Mouse (Mus musculus) left cerebral cortex, postnatal 10 days (tissue): ENCODE results near the gene Amdhd2. TPM values are rescaled to one million over a fixed set of nuclear protein-coding genes. Genes with fewer than 3 reads are reported as not detected.

ENCODE experiments used
- DNase-seq, 2 experiments: peaks; one replicate each; pipeline ENCODE4 v3.0.0; 2021 to 2022; ENCODE audit warnings: low spot score in 2 of 2, mixed read lengths in 1 of 2; ENCODE audit errors: extremely low spot score in 1 of 2
- intact Hi-C: fragments of 180-260 bp; cut with DNase I; formaldehyde crosslinking; loops from one replicate; pipeline ENCODE4 v1.15.1; 2025
- total RNA-seq, 2 experiments: library from RNA; stranded (reverse); gene quantifications; 2 replicates each; pipeline ENCODE4 v1.2.3; 2021

Gene Amdhd2
- total RNA-seq, 2 experiments from 2014 or later: 33.3 to 36.0 TPM

DNA sequence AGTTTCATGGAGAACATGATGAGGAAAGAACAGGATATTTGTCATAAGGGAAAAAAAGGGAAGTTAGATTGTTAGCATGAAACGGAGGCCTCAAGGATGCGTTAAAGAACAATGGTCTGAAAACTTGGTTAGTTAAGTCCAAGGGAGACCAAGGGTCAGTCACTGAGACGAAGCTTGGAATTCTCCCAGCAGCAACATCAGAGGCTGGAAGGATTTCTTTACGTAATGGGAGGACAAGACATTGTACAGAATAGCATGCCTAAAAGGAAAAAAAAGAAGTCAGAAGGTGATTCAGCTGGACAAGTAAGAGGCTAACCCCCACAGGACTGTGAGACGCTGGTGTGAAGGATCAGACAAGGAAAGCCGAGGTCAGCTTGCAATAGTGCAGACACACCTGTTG is 3.6 kb upstream of the Amdhd2 start:
- intact Hi-C loops: no loop called here

DNA sequence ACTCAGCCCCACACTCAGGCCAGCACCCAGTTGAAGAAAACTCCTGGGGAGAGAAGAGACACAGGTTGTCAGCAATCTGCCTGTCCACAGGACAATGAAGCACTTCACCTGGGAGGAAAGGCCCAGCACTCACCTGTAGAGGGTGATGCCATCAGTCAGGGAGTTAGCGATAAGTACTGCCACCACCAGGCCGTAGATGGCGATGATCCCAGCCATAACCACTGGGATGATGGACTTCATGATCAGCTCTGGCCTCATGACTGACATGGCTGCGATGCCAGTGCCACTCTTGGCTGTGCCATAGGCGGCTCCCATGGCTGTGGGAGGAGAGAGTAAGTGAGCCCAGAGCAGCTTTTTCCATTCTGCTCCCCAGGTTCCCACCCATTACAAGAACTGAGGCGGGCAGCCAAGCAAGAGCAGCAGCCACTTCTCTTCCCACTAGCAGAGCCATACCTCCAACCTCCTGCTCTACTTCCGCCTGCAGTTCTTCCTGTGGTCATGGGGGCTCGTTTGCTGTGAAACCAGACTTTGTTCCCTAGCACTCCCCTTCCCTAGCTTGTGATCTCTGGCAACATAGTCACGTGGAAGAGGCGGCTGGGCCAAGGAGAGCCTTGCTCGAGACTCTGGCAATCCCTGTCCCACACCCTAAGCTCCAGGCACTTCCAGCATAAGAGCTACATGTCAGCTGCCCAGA is 1.1 kb upstream of the Amdhd2 start:
- peak in 1 of 2 experiments; percentile 41 for DNase-seq
- intact Hi-C loops: no loop called here

More for the DNA sequence above, 3.6 kb upstream of the Amdhd2 start:
- DNase-seq: peak in 1 of 2 experiments; percentile 9

DNA sequence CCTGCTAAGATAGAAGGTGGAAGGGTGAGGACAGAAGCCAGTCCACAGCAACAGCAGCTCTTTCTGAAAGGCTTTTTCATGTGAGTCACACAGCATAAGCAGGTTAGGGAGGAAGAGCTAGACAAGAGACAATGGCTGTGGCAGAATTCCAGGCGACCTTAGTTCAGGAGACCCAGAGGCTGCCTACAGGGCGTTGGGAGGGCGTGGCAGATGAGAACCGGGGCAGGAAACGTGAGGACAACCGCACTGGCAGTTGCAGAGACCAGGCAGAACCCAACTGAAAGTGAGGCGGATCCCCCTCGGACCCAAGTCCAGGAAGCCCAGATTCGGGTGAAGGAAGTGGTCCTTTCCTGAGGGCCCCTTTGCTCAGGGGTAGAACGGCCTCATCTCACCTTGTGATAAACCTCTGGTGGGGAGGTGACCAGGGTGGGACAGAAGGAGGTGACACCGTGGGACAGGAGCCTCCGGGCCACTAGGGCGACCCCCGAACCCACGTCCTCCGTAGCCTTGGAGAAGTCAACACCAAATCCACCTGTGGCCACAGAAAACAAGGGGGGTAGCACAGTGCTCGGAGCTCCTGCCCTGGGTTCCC is 886 bp downstream of the Amdhd2 start:
- peak in 1 of 2 experiments; percentile 68 for DNase-seq
- intact Hi-C loops: no loop called here

DNA sequence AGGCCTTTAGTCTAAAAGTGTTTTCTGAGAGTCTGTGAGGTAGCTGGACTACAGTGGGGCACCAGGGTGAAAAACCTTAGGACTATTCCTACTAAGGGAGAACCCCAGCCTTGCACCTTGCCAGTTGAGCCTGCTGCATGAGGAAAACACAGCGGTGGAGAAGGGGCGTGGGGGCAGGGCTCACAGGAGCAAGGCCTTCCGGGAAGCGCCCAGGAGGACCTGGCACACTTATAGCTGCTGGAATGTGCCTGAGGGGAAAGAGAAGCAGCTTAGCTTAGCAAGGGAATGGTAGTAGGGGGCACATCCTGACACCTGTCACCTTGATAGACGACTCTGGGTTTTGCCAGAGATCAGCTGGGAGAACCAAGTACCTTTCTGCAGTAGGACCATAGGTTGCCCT is 2.1 kb downstream of the Amdhd2 start:
- intact Hi-C loops: no loop called here
- DNase-seq: peak in 1 of 2 experiments; percentile 39

DNA sequence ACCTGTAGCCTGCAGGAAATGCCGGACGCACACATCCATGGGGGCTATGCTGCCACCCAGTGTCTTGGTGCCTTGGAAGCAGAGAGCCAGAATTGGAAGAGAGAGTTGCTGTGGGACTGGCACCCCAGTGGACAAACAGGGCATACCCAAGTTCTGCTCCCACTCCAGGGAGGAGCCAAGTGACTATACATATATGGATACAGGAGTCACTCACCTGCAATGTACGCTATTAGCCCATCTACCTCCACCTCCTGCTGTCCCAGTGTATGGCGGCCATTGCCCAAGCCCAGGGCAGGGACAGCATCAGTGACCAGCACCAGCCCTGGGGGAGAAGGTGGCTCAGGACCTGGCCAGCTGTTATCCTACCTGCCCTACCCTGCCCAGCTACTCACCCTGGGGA is 6.0 kb downstream of the Amdhd2 start:
- intact Hi-C loops: no loop called here
- no peak for DNase-seq

DNA sequence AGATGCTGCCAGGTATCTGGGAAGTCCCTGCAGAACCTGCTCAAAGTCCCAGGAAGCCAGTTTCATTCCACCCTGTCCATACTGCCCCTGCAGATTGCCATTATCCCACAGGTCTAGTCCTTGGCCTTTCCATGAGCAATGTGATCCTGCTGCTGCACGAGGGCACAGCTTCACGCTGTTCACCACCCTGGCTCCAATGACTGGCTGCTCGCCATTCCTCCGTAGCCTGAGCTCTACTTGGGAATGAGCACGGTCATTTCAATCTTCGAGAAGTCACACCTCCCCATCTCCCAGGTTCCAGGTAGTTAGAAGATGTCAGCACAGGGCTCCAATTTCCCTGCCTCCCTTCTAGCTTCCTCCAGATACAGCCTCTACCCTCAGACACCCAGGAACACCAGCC is 6.4 kb downstream of the Amdhd2 start:
- intact Hi-C loops: no loop called here
- no peak for DNase-seq

DNA sequence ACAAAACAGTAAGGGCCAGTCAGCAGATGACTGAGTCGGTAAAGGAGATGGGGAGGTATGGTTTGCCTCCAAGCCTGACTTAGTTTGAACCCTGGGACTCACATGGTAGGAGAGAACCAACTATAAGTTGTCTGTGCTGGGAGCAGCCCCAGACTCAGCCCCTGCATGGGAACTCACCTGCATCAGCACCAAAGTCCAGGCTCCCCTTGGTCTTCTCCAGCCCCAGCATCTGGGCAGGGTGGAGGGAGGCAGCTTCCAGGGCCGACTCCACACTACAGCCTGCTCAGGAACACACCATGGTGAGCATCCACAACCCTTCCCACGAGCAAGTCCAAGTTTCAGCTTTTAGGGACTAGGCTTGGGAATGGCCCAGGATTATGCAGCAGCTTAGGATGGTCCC is 7.2 kb downstream of the Amdhd2 start:
- intact Hi-C loops: no loop called here
- no peak for DNase-seq

DNA sequence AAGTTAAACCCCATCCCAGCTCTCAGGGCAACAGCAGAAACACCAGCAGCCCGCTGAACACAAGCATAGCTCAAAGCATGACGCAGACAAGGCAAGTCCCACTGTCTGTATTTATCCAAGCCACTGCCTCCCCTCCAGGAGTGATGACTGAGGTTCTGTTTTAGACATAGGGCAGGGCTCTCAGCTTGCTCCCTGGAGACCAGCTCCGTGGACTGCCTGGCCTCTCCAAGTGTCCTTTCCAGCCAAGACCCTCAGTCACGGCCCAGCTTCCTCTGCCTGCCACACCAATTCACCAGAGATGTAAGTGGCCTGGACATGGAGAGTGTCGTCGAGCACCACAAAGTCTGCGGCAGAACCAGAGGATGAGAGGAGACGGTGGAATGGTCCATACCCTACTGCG is 7.8 kb downstream of the Amdhd2 start:
- intact Hi-C loops: no loop called here
- no peak for DNase-seq

DNA sequence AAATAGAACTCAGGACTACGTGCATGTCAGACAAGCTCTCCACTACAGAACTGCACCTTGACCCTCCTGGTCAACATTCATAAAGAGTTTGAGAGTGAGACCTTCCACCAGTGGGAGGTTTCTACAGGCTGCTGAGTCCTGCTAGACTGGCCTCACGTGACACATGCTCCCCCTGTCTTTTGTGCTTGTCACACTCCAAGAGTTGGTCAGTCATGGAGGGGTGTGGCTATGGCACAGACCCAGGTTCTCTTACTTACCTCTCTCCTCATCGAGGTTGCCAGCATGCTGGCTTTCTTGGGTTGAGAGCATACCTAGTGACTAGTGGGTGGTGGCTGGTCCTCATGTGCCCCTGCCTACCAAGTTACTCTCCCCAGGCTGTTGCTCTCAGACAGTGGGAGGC is 9.1 kb downstream of the Amdhd2 start:
- no peak for DNase-seq
- intact Hi-C loops: no loop called here

DNA sequence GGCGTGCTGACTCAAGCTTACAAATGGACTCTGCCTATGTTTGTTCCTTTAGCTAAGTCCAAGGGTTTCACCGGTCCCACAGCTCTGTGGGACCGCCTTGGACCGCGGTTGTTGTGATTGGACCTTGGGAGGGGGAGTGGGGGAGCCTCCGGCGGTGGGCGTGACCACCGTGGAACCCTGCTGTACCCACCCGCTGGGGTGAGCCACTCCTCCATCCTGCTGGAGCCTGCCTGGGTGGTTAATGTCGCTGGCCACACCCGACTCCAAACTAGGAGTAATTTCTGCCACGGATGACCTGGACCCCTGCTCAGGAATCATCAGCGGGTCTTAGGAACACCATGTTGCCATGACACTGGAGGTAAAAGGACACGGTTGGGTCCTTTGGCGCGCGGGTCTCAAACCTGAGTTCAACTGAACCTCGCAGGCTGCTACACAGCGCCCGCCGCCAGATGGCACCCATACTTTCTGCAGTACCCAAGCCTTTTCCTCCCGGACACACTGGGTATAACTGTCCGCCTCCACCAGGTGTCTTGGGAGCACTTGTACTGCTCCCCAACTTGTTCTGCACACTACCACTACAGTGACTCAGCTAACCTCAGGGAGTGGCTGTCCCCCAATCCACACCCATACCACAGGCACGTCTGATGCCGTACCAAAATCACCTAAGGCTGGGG is 11.5 kb downstream of the Amdhd2 start:
- intact Hi-C loops: no loop called here
- peak; percentile 63 to 89 for DNase-seq

DNA sequence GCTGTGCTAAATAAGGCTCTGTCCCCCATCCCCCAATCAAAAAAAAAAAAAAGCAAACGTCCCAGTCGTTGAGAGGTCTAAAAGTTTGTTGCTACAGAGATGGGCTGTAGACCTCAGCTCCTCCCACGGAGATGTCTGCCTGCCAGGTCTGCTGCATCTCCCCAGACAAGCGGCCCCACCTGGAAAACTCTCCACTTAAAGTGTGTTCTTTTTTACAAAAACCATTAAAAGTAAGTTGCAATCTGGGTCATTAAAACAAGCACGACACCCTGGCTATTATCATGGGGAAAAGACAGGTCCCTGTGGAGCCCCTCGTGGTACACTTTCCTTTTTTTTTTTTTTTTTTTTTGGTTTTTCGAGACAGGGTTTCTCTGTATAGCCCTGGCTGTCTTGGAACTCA is 12.2 kb downstream of the Amdhd2 start:
- DNase-seq: no peak
- intact Hi-C loops: no loop called here

DNA sequence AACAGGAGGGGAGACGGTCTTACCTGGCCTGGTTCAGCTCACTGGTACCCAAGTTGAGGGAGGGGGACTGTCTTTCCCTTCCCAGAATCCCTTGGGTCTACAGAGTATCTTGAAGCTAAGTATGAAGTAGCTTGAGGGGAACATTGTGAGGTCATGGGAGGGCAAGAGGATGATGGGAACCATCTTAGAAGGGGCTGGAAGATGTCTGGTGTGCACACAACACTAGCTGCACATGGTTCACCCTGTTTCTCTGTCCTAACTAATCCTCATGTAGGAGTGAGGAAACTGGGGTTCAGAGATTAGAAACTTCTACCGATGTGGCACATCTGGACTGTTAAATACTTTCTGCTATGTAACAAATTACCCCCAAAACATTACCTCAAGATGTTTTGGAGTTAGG is 12.7 kb downstream of the Amdhd2 start, which contains the start of gene Pdpk1:
Gene Pdpk1, minus strand, starts transcription at position 101 of the 400 bp plus-strand sequence.
- intact Hi-C loops: no loop called here
- DNase-seq: no peak

DNA sequence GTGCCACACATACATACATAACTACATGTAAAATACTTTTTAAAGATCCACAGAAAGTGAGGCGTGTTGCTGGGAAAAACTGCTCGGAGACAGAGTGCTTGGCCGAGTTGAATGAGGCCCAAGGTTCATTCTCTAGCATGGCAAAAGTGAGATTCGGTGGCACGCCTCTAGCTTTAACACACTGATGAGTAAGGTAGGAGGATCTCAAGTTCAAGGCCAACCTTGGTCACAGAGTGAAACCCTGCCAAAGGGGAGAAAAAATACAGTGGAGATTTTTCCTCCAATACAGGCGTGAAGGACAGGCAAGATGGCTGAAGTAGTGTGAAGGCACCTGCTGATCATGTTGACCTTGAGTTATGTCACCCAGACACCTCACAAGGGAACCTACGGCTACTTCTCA is 14.1 kb downstream of the Amdhd2 start:
- intact Hi-C loops: no loop called here
- DNase-seq: no peak

DNA sequence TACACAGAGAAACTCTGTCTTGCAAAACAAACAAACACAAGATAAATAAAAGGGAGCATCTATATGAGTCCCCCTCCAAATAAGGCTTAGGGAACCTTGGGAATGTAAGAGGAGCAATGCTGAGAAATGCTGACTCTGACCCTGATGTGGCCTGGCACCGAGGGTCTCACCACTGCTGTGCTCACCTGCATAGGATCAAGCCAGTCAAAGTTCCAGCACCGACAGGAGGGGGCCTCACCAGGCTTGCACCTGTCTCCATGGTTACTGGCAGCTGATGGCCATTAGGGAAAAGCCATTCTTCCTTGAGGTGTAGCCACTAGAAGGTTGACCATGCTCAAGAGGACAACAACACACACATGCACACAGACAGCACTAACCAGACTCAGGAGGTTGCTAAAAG is 20.7 kb downstream of the Amdhd2 start:
- intact Hi-C loops: no loop called here
- no peak for DNase-seq

DNA sequence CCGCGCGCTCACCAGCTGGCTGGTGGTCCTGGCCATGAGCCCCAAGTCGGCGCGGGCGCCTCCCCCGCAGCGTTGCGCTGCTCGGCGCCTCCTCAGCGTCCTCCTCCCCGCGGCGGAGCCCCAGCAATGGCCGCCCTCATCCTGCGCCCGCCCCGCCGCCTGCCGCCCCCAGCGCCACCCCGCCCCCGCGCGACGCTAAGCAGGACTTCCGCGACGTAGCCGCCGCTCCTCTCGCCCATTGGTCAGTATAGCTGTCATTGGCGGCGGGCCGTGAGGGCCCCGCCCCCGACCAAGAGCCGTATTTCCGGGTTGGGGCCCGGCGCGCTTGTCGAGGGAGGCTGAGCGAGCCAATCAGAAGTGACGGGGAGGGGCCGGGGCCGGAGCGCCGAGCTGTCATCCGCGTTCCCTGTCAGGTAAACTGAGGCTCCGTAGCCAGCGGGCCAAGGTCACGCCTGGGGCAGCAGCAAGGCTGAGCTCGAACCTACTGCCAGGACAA is 22.1 kb downstream of the Amdhd2 start:
- peak; percentile 96 to 98 for DNase-seq
- intact Hi-C loops: no loop called here

DNA sequence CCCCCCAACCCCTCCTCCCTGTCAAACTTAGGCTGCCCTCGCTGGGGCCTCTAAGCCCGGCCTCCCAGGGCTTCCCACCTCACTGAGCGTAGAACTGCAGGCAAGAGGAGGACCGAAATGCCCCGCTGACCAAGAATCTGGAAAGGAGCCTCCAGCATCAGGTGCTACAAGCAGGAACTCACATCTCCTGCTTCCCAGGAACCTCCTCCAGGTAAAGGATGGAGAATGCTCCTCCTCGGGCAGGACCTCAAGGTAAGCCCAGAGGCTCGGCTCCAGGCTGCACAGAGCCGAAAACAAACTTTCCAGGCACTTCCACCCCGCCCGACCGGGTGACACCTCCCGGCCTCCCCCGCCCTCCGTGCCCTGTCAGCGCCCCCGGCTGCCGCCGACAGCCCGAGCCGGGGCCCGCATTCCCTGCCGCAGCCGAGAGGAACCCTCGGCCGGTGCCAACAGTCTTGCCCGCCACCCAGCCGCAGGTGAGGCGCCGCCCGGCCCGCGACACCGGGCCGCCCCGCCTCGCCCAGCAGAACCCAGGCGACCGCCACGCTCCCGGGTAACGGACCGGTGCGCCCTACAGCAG is 22.6 kb downstream of the Amdhd2 start:
- DNase-seq: peak in 1 of 2 experiments; percentile 41
- intact Hi-C loops: no loop called here

DNA sequence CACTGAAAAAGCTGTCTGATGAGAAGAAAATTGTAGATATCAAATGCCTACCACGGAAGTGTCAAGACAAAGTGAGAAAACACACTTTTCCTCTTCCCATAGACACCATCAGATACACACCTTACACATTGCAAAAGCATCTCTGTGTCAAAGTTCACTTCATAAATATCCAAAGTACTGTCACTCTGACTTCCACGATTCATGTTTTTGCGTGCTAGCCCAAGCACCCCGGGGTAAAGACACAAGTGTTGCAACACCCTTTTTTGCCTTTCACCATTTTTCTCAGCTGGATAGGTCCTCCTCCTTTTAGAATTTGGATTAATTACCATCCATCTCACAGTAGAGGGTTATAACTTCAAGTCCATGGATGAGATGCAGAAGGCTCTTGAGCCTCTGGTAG is 23.6 kb downstream of the Amdhd2 start:
- intact Hi-C loops: no loop called here
- DNase-seq: no peak

DNA sequence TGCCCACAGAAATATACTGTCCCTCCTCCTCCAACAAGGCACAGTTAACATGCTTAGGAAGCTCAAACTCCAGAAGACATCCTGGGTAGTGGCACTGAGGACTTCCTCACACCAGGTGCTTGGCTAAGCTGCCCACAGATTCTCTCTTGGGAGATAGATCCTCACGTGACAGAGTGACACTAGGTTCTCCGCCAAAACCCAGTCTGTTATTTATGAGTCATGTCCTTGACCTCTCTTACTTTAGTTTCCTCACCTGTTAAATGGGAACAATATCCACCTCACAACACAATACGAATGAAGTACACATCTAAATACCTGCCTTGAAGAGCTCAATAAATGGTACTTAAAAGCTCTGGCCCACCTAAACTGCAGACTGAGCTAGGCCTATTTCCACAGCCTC is 24.3 kb downstream of the Amdhd2 start:
- no peak for DNase-seq
- intact Hi-C loops: no loop called here

DNA sequence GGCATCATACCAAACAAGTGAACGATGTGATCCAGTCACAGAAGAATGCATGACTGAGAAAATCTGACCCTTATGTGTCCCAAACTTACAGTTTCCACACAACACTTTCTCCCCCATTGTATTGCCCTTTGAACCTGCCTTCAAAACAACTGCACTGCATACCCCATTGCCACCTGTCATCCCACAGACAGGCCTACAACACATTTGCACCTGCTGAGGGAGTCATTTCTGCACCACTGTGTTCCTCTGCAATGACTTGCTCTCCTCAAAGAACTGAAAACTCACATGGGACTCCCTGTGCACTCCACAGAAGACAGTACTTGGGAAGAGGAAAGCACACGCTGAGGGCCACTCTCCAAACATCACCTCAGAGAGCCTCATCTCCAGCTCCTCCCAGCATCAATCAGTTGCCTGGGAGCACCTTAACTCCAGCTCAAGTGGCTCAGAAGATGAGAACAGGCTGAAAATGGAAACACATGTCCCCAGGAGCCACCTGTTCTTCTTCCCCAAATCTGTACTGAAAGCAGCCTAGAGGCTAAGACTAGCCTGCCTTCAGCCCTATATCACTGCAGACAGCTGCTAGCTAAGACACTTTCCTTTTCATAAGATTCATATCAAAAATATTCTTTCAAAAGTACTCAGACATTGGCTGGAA is 26.2 kb downstream of the Amdhd2 start:
- no peak for DNase-seq
- intact Hi-C loops: no loop called here
